Mouse (Mus musculus): ENCODE results near the gene Rtn1.

The Rtn1 gene

GRCm38 (mm10) chr12:72374823-72375225, 34.0 kb downstream of the Rtn1 start:
- DNase-seq (ENCODE audit: extremely low spot score): peak; percentile 39

DNA sequence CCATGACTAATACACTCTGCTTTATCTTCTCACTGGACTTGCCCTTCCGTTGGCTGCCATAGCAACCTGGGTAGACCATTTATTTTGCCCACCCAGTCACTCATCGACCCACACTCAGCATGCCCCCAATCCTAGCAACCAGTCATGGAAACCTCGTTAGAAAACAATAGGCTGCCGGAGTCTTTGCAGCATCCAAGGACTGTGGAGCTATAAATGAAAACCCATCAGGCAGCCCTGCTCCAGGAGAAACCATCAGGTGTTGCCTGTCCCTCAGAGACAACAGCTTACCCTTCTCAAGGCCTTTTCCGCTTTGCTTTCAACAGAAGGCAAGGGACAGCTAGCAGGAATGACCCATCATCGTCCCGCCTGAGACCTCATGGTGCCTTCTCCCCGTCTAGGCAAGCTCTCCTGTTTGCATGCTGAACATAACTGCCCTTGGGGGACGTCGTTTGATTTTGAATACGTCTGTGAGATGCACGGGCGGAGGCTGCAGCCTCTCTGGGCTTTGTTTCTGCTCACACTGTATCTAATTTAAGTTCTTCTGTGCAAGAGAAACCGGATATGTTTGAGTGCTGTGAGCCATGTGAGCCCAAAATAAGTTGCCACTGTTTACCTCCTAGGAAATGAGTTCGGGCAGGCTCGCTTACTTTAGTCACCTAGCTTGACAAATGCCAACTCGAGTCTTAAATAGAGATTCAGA, 34.8 kb downstream of the Rtn1 start:
- DNase-seq (ENCODE audit: extremely low spot score): peak; percentile 62

GRCm38 (mm10) chr12:72370081-72370480, 38.8 kb downstream of the Rtn1 start:
- no peak for DNase-seq (ENCODE audit: extremely low spot score)

GRCm38 (mm10) chr12:72366763-72367162, 42.1 kb downstream of the Rtn1 start:
- DNase-seq (ENCODE audit: extremely low spot score): no peak

- DNase-seq (ENCODE audit: extremely low spot score): peak; percentile 12
Observed at GRCm38 (mm10) chr12:72366104-72366437, 42.8 kb downstream of the Rtn1 start.

GRCm38 (mm10) chr12:72365231-72366103, 43.4 kb downstream of the Rtn1 start:
- DNase-seq (ENCODE audit: extremely low spot score): no peak

GRCm38 (mm10) chr12:72364543-72364942, 44.3 kb downstream of the Rtn1 start:
- no peak for DNase-seq (ENCODE audit: extremely low spot score)

DNA sequence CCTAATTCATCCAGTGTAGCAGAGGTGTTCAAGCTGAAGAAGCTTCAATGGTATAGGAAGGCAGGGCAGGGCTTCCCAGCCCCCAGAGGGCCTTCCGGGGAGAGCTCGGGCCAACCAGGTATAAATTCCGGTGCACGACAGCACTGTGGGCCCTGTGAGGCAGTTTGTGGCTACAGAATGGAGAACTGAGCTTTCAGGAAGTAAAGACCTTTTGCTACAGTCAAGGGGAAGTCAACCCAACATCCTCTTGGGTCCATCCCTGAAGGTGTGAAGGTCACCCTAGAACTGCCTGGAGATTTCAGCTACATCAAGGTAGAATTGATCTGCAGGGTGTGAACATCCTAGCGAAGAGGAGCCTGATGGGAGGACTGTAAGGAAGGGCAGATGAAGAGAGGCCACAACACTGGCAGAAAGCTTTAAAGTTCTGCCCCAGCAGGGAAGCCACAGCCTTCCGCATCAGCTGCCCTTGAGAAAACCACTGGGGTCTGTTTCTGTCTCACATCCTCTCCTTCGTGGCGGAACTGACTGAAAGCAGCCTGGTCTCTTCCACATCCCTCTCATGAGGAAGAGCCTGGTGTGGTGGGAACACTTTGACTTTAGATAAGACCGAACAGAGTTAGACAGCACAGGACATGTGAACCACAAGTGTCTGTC, 47.0 kb downstream of the Rtn1 start:
- no peak for DNase-seq (ENCODE audit: extremely low spot score)

- DNase-seq (ENCODE audit: extremely low spot score): no peak
Observed at GRCm38 (mm10) chr12:72360926-72361615, 47.8 kb downstream of the Rtn1 start.

DNA sequence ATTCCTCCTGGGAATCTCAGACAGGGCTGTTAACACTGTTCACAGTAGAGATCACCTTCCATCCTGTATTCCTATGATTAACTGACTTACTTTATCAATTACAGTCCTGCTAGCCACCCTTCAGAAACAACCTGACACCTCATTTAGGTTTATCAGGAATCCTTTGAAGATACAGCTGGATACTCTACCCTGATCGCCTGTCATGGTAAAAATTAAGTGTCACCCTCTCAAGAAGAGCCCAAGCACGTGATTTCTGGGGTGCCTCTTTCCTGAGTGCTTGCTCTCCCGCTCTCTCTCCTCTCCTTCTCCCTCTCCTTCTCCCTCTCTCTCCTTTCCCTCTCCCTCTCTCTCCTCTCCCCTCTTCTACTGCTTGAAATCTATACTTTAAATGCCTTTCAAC, 49.0 kb downstream of the Rtn1 start:
- DNase-seq (ENCODE audit: extremely low spot score): no peak

- DNase-seq (ENCODE audit: extremely low spot score): no peak
Observed at GRCm38 (mm10) chr12:72357667-72358420, 51.0 kb downstream of the Rtn1 start.

- DNase-seq (ENCODE audit: extremely low spot score): no peak
Observed at GRCm38 (mm10) chr12:72354241-72354640, 54.6 kb downstream of the Rtn1 start.

- DNase-seq (ENCODE audit: extremely low spot score): no peak
Observed at GRCm38 (mm10) chr12:72353506-72353905, 55.3 kb downstream of the Rtn1 start.

- no peak for DNase-seq (ENCODE audit: extremely low spot score)
Observed at GRCm38 (mm10) chr12:72348508-72348907, 60.3 kb downstream of the Rtn1 start.

- no peak for DNase-seq (ENCODE audit: extremely low spot score)
Observed at GRCm38 (mm10) chr12:72347184-72347583, 61.7 kb downstream of the Rtn1 start.

DNA sequence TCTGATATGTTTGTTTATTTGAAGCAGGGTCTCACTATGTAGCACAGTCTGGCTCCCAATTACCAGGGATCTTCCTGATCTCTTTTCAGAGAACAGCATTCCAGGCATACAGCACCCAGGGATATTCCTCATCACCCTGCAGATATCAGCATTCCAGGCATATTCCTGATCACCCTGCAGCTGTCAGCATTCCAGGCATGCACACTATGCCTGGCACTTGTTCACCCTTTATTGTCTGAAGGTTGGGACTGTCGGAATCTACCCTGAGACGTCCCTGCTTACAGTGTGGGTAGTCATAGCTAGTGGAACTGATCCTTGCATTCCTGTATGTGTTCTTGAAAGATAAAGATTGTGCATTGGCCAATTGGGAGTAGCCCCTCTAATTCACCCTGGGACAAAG, 65.2 kb downstream of the Rtn1 start:
- DNase-seq (ENCODE audit: extremely low spot score): no peak

- no peak for DNase-seq (ENCODE audit: extremely low spot score)
Observed at GRCm38 (mm10) chr12:72336009-72336408, 72.8 kb downstream of the Rtn1 start.

DNA sequence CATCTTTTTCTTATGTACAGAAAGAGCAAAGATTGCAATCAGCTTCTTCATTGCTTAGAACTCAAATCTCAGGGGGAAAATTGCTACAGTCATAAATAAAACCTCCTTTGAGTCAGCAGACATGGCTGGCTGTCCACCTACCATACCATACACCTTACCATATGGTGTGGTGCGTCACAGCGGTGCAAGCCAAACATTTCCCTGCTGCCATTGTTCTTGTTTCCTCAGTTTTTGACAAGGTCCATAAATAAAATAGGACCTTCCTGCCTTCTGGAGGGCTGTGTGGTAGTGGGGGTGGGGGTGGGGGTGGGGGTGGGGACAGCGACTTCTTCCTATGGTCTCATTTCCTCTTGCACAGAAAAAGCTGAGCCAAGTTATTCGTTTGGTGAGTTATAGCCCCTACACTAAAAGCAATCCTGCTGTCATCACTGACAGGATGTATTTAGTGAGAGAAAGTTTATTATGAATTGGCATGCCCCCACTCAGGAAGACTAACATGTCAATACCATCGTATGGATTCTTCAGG, 76.3 kb downstream of the Rtn1 start:
- DNase-seq (ENCODE audit: extremely low spot score): no peak

DNA sequence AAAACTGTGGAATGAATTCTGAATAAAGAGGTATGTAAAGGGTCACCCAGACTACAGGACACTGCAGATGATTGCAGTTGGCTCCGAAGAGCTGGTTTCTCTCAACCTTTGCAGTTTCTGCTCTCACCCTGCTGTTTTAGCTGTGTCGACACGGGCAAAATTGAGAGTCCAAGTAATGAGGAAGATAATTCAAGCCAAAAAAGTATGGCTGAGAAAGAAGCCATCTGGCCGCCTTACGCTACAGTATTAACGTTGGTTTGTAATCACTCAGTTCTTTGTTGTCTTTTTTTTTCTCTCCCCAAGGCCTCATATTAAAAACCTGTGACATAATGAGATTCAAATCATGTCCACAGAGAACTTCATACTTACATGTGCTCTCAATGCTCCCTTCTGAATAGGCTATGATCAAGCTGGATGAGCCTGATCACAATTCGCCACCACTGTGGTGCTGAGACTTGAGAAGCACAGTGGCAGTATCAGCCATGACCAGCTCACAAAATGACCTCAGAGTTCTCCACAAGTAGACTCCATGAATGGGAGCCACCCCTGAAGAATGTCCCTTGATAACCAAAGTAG, 76.9 kb downstream of the Rtn1 start:
- no peak for DNase-seq (ENCODE audit: extremely low spot score)

DNA sequence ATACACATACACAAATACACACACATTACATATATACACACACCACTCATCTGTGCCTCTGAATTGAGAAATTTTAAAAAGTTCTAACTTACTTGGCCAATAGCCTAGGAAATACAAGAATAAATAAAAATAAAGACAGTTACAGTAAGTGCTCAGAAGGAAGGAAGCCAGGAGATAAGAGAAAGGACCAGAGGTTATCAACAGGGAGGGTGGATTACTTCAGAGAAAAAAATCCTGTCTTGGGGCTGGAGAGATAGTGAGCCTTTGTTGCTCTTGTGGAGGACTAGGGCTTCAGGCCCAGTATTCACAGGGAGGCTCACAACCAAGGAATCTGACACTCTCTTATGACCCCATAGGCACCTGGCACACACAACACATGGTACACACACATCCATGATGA, 82.8 kb downstream of the Rtn1 start:
- DNase-seq (ENCODE audit: extremely low spot score): no peak

DNA sequence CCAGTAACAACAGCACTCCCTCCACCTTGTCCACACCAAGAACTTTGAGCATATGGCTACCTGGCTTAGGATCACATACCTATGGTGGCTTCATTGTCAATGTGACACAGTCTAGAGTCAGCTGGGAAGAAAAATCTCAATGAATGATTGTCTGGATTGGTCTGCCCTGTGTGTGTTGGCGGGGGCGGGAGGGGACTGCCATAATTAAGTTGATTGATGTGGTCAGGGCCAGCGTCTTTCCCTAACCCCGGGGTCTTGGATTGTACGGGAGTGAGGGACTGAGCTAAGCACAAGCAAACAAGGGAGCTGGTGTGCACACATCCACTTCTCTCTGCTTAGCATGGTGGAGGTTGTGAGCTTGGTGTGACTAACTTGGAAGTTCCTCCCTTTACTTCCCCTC, 83.8 kb downstream of the Rtn1 start:
- DNase-seq (ENCODE audit: extremely low spot score): no peak
